Mouse (Mus musculus) right cerebral cortex, adult 2 months (tissue): ENCODE data around the gene Fbxw14.
"Not testable (repeated sequence)": the region's sequence is repeated elsewhere in the genome, so short reads cannot be mapped to it uniquely, and the experiment has no call there.

ENCODE experiments used
- DNase-seq, 2 experiments: peaks; one replicate each; pipeline ENCODE4 v3.0.0; 2021 to 2022; ENCODE audit warnings: low spot score in 2 of 2

Fbxw14 gene

DNA sequence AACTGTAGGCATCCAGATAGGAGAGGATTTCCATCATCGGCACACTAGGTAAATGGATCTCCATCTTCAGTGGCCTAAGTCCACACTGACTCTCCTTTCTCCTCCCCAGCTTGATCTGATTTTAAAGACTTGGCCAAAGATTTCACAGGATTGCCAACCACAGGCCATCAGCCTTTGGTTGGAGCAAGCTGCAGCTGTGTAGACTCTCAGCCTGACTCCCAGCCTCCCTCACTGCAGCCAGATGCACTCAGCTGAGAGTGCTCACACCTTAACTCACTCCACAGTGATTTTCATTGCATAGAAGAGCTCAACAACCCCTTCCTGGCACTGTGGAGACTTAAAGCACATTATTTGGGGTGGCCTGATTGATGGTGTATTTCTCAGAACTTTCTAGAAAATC is at the start of gene Fbxw14:
TSS of gene Fbxw14 (minus strand) at position 101 of the 400 bp plus-strand sequence.
- not testable (repeated sequence) for DNase-seq

DNA sequence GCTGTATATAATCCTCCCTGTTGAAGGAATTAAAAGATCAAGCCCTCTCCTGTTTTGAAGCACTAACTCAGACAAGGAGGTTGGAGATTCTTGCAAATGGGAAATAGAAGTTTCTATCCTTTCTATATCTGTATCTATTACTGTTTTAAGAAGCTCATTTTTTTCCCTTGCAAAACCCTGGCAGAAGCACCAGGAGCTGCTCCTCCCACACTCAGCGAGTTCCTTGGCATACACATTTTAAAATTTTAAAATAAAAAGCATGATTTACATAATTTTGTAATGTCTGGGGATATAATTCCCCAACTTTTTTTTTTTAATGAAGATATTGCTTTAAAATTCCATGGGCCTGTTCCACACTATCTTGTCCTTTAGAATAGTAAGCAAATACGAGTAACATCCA is 24.4 kb downstream of the Fbxw14 start:
- peak; percentile 9 to 17 for DNase-seq

DNA sequence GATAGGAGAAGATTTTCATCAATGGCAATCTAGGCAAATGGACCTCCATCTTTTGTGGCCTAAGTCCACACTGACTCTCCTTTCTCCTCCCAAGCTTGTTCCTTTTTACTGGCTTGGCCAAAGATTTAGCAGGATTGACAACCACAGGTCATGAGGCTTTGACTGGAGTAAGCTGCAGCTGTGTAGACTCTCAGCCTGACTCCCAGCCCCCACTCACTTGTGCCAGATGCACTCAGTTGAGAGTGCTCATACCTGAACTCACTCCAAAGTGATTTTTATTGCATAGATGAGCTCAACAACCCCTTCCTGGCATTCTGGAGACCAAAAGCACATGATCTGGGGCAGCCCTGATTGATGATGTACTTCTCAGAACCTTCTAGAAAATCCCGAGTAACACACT is 52.8 kb downstream of the Fbxw14 start, which contains the start of gene Fbxw20:
TSS of gene Fbxw20 (minus strand) at position 101 of the 400 bp plus-strand sequence.
- no peak for DNase-seq
